8 mouse cellular contexts compared by ENCODE assay signal in genomic region chr15:90678985-90679759, GRCm38 (mm10). TPM values are rescaled to one million over a fixed set of nuclear protein-coding genes. Genes with fewer than 3 reads are reported as not detected.
DNase-seq lines count a peak whose midpoint lies in the region; ATAC-seq lines count a peak whose summit lies in the region.

Gene Cpne8 (minus strand): TSS chr15:90679432.

- DNase-seq in NIH3T3 (ENCODE audit: low read depth), result peak; percentile 72
- peak; percentile 51 to 61 for DNase-seq in cerebellum, postnatal 14 days
- DNase-seq in gastrocnemius, adult 18-20 months (ENCODE audit: low spot score), result peak; percentile 62
- peak; percentile 50 to 63 for DNase-seq in layer of hippocampus, postnatal 36 days
- DNase-seq in lung, postnatal 10 days, result peak; percentile 82
- DNase-seq in retina, embryonic 14.5 days (ENCODE audit: low spot score), result peak; percentile 72
- peak; percentile 72 to 82 for DNase-seq in urinary bladder, postnatal 36 days (ENCODE audit: low spot score in 2 of 2)

- H3K36me3 ChIP-seq in hindbrain, embryonic 12.5 days, result no peaks in the 10 kb centered on the region

- no peak within 1 kb of the TSS for H3K27ac ChIP-seq in hindbrain, embryonic 12.5 days

- 0 out of 2 replicates have a peak, but pooled peaks cover 2% of the 10 kb centered on the region for H3K4me1 ChIP-seq in hindbrain, embryonic 12.5 days

- peak; percentile 86 for ATAC-seq in hindbrain, embryonic 12.5 days (ENCODE audit: low FRiP score)

- H3K27me3 ChIP-seq in hindbrain, embryonic 12.5 days, result peaks cover 26% of the 10 kb centered on the region

- H3K4me3 ChIP-seq in hindbrain, embryonic 12.5 days, result peak within 1 kb of the TSS; percentile 64

- peak within 1 kb of the TSS; percentile 95 for H3K4me2 ChIP-seq in hindbrain, embryonic 12.5 days (replicated peaks)

- under 1% methylated on average over 53 of the region's 56 CpGs for WGBS in hindbrain, embryonic 12.5 days

- H3K9me3 ChIP-seq in hindbrain, embryonic 12.5 days (replicated peaks), result no peaks in the 10 kb centered on the region

- peak within 1 kb of the TSS; percentile 69 for H3K9ac ChIP-seq in hindbrain, embryonic 12.5 days

RNA-seq across cellular contexts. Expression of gene Cpne8, which starts in this region (rescaled TPM):
- 1 to 10 TPM; 2.3 to 3.3 TPM for total RNA-seq in gastrocnemius, adult 18-20 months (2021)
- 6.5 and 11.6 TPM in 2 replicates for polyA plus RNA-seq in hindbrain, embryonic 12.5 days (2016; fragmentation: Nextera tagmentation; extraction: Ambion mirVana)
- total RNA-seq in layer of hippocampus, postnatal 36 days (2021), result 10 to 100 TPM; 30.8 to 32.3 TPM

Comparison
In these comparisons a context has a peak if more than half of its experiments do, and no peak if none do; other contexts are left out.
1. RNA of gene Cpne8 (total RNA-seq): 30.8 to 32.3 TPM in layer of hippocampus, postnatal 36 days; 2.3 to 3.3 TPM in gastrocnemius, adult 18-20 months; every median in the first group is over 4 times any median in the second.
2. Peak in every context shown above with its lines, with median percentiles within 50 percentile points of each other: DNase-seq.